Mouse (Mus musculus): ENCODE data around the gene Vstm4. TPM values are rescaled to one million over a fixed set of nuclear protein-coding genes. Genes with fewer than 3 reads are reported as not detected.

The Vstm4 gene
- total RNA-seq (2012; rRNA removed) (not detected in 2 replicates), total RNA-seq (2014; rRNA removed) (not detected in 2 replicates), polyA plus RNA-seq (2012; ENCODE audit: insufficient read length, low read depth) (not detected in 2 replicates)

DNA sequence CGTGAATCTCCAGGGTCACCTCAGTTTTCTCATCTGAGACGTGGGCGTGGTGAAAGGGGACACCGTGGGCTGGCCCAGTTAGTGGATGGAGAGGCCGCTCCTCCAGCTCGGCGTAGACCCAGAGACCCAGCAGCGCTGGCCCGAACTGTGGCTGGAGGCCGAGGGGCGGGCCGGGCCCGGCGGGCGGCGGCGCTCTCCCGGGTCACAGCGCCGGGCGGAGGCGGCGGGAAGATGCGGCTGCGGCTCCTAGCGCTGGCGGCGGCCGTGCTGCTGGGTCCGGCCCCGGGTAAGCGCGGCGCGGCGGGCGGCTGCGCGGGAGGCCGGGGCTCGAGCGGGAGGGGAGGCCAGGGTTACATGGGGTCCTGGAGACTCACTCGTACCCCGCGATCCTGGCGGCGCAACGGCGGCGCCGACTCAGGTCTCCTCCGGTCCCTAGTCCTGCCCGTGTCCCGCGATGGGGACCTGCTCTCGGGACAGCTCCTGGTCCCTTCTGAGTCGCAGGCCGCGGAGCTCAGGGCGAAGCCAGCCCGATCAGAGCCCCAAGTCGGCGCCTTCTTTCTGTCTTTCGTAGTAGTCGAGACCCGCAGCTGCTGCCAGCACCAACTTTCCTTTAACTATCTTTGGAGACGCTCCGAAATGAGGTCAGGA lies at the start of gene Vstm4:
Gene Vstm4 (plus strand): TSS at position 76 of the 648 bp plus-strand sequence.
- Histone ChIP-seq H3K27ac (ENCODE audit: insufficient read depth, low read depth) (no peak within 1 kb of the TSS), H3K9ac (ENCODE audit: insufficient read depth, low read depth) (no peak within 1 kb of the TSS), H3K79me2 (replicated peaks; ENCODE audit: control insufficient read depth, extremely low read depth, insufficient read depth, poor library complexity, severe bottlenecking) (no peaks in the 10 kb centered on the region), H3K9me3 (replicated peaks; ENCODE audit: low read length) (no peaks in the 10 kb centered on the region), H3K4me1 (ENCODE audit: control insufficient read depth in 1 of 2, insufficient read depth in 2 of 2) (peaks cover 5 to 8% of the 10 kb centered on the region in 2 experiments), H3K36me3 (replicated peaks in 1 of 2; ENCODE audit: control insufficient read depth in 1 of 2, insufficient read depth in 1 of 2, low read length in 1 of 2) (no peaks in the 10 kb centered on the region), H3K4me2 (ENCODE audit: insufficient read depth, low read depth, poor library complexity, severe bottlenecking) (no peak within 1 kb of the TSS), H3K4me3 (replicated peaks in 1 of 3; ENCODE audit: low read depth in 2 of 3, low read length in 2 of 3, poor library complexity in 1 of 3) (no peak within 1 kb of the TSS), H3K27me3 (replicated peaks) (no peaks in the 10 kb centered on the region)
- DNase-seq (ENCODE audit: extremely low read depth) = no peak
- dilution Hi-C loops (cut with MboI; ENCODE audit: extremely low pct_ligation_motif_present, extremely low pct_unique_long_range_greater_than_20kb, low sequenced_read_pairs) (no loop called here), in situ Hi-C loops (cut with MboI; ENCODE audit: low pct_ligation_motif_present, low pct_unique_long_range_greater_than_20kb, low sequenced_read_pairs) (no loop called here)
- TF ChIP-seq MAZ (IDR thresholded peaks at IDR 0.05; ENCODE audit: low read depth, low read length) (no peak), MAFK (IDR thresholded peaks at IDR 0.05; ENCODE audit: insufficient replicate concordance, low read length) (no peak), POLR2A (IDR thresholded peaks at IDR 0.05; ENCODE audit: low read depth, low read length) (no peak), RAD21 (IDR thresholded peaks at IDR 0.05; ENCODE audit: low read depth, low read length) (no peak), ZNF384 (IDR thresholded peaks at IDR 0.05; ENCODE audit: low read depth, low read length) (no peak), NELFE (IDR thresholded peaks at IDR 0.05; ENCODE audit: low read depth, low read length) (no peak), HCFC1 (IDR thresholded peaks at IDR 0.05; ENCODE audit: low read depth, low read length) (no peak), TCF12 (IDR thresholded peaks at IDR 0.05; ENCODE audit: low read depth, low read length) (no peak)

DNA sequence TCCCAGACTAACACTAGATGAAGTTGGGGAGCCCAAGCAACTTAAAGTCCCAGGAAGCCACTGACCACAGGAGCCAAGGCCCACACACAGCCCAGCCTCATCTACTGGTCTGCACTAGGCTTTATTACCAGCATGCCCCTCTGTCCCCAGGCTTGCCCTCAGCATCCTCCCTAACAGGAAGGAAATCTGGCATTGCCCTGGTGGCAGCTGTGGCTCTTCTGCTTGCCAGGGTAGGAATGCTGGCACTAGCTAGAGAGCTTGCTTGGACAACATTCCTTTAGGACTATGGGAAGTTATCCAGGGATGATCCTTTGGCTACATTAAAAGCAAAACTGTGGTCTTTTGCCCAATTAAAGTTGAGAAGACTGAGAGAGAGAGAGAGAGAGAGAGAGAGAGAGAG lies 46.4 kb upstream of the Vstm4 start:
- H3K9ac ChIP-seq (ENCODE audit: insufficient read depth, low read depth) = no peak overlapping the region
- H3K4me2 ChIP-seq (ENCODE audit: insufficient read depth, low read depth, poor library complexity, severe bottlenecking) = no peak overlapping the region
- no peak for DNase-seq (ENCODE audit: extremely low read depth)
- no peaks in the 10 kb centered on the region for H3K27me3 ChIP-seq (replicated peaks)
- no peak overlapping the region for H3K4me3 ChIP-seq (replicated peaks in 1 of 3; ENCODE audit: low read depth in 2 of 3, low read length in 2 of 3, poor library complexity in 1 of 3)
- no peak for TF ChIP-seq NRF1 (IDR thresholded peaks at IDR 0.05; ENCODE audit: low read depth, low read length)
- no peaks in the 10 kb centered on the region for H3K9me3 ChIP-seq (replicated peaks; ENCODE audit: low read length)
- no peak overlapping the region for H3K27ac ChIP-seq (ENCODE audit: insufficient read depth, low read depth)
- in situ Hi-C loops (cut with MboI; ENCODE audit: low pct_ligation_motif_present, low pct_unique_long_range_greater_than_20kb, low sequenced_read_pairs) = loop anchor here (25.0 kb wide), 1 partner anchor 198 kb away; no protein-coding TSS in a partner anchor
- dilution Hi-C loops (cut with MboI; ENCODE audit: extremely low pct_ligation_motif_present, extremely low pct_unique_long_range_greater_than_20kb, low sequenced_read_pairs) = no loop called here
- H3K4me1 ChIP-seq (ENCODE audit: control insufficient read depth in 1 of 2, insufficient read depth in 2 of 2) = no peaks in the 10 kb centered on the region
- H3K36me3 ChIP-seq (replicated peaks in 1 of 2; ENCODE audit: control insufficient read depth in 1 of 2, insufficient read depth in 1 of 2, low read length in 1 of 2) = no peaks in the 10 kb centered on the region
- no peaks in the 10 kb centered on the region for H3K79me2 ChIP-seq (replicated peaks; ENCODE audit: control insufficient read depth, extremely low read depth, insufficient read depth, poor library complexity, severe bottlenecking)

DNA sequence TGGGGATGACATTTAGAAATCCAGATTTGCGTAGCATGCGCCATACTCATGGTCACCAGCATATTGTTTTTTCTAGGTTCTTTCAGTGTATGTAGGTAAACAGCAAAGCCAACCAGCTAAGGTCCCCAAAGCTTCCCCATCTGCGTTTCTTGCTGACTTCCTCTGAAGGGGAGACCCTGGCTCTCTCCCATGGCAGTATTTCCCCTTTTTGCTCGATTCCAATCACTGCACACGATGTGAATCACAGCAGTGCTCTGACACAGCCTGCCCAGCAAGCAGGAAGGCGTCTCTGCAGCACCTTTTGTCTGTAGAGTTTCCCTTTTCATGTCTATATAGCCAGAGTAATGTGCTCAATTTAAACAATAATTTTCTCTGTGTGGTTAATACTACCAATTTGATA lies 44.1 kb upstream of the Vstm4 start:
- no peak for DNase-seq (ENCODE audit: extremely low read depth)
- in situ Hi-C loops (cut with MboI; ENCODE audit: low pct_ligation_motif_present, low pct_unique_long_range_greater_than_20kb, low sequenced_read_pairs) = loop anchor here (25.0 kb wide), 1 partner anchor 200 kb away; no protein-coding TSS in a partner anchor

More for the DNA sequence above, 44.1 kb upstream of the Vstm4 start:
- Histone ChIP-seq H3K4me1 (ENCODE audit: control insufficient read depth in 1 of 2, insufficient read depth in 2 of 2) (peaks cover 0 to 5% of the 10 kb centered on the region in 2 experiments; a peak in 2 of 4 replicates), H3K4me3 (replicated peaks in 1 of 3; ENCODE audit: low read depth in 2 of 3, low read length in 2 of 3, poor library complexity in 1 of 3) (no peak overlapping the region), H3K36me3 (replicated peaks in 1 of 2; ENCODE audit: control insufficient read depth in 1 of 2, insufficient read depth in 1 of 2, low read length in 1 of 2) (no peaks in the 10 kb centered on the region), H3K9me3 (replicated peaks; ENCODE audit: low read length) (no peaks in the 10 kb centered on the region), H3K4me2 (ENCODE audit: insufficient read depth, low read depth, poor library complexity, severe bottlenecking) (no peak overlapping the region), H3K79me2 (replicated peaks; ENCODE audit: control insufficient read depth, extremely low read depth, insufficient read depth, poor library complexity, severe bottlenecking) (no peaks in the 10 kb centered on the region), H3K27ac (ENCODE audit: insufficient read depth, low read depth) (no peak overlapping the region), H3K27me3 (replicated peaks) (no peaks in the 10 kb centered on the region), H3K9ac (ENCODE audit: insufficient read depth, low read depth) (no peak overlapping the region)
- TF ChIP-seq RAD21 (IDR thresholded peaks at IDR 0.05; ENCODE audit: low read depth, low read length) (no peak), ZC3H11A (IDR thresholded peaks at IDR 0.05; ENCODE audit: low read depth, low read length) (no peak), SMC3 (IDR thresholded peaks at IDR 0.05; ENCODE audit: low read depth, low read length) (no peak)
- dilution Hi-C loops (cut with MboI; ENCODE audit: extremely low pct_ligation_motif_present, extremely low pct_unique_long_range_greater_than_20kb, low sequenced_read_pairs) = no loop called here

Measured in CH12.LX (cell line).